Mouse (Mus musculus) ES-Bruce4 (cell line): ENCODE results near the gene Nr1d2.

ENCODE experiments used
- CTCF ChIP-seq: IDR thresholded peaks from one replicate; pipeline ENCODE4 v1.8.1; 2011; ENCODE audit warnings: low read depth, low read length
- EP300 ChIP-seq: IDR thresholded peaks from 2 replicates; pipeline ENCODE4 v1.6.1; 2011; ENCODE audit warnings: low read depth, low read length; ENCODE audit not compliant: insufficient read depth
- POLR2A ChIP-seq: IDR thresholded peaks from one replicate; pipeline ENCODE4 v1.8.1; 2011; ENCODE audit warnings: low read length; ENCODE audit not compliant: insufficient read depth

GRCm38 (mm10) chr14:18274526-18274925 lies 35.6 kb upstream of the Nr1d2 start:
- no peak for TF ChIP-seq EP300
- no peak for TF ChIP-seq CTCF
- no peak for TF ChIP-seq POLR2A
